Mouse (Mus musculus) forebrain, embryonic 13.5 days (tissue): ENCODE measurements at regions not wholly inside any gene's neighbourhood (a gene's known extent, or its start where the extent isn't known, plus 50 kb on each side); places are given as distances from the start of the nearest gene placed in this dataset.

ENCODE experiments used
- ATAC-seq: fragments of 200-750 bp; cut with Nextera tagmentation; 2 replicates; pipeline ENCODE4 v1.8.0; 2017
- H3K27ac ChIP-seq: fragments of 300-500 bp; sonication (generic); 2 replicates; pipeline ENCODE4 v1.5.1; 2015; ENCODE audit warnings: inconsistent platforms, mild to moderate bottlenecking, moderate library complexity
- H3K27me3 ChIP-seq: fragments of 300-500 bp; sonication (generic); 2 replicates; pipeline ENCODE4 v1.6.1; 2015; ENCODE audit warnings: mild to moderate bottlenecking, inconsistent platforms
- H3K36me3 ChIP-seq: fragments of 300-500 bp; sonication (generic); 2 replicates; pipeline ENCODE4 v1.6.1; 2015; ENCODE audit warnings: mild to moderate bottlenecking, inconsistent platforms; ENCODE audit not compliant: poor library complexity, severe bottlenecking
- H3K4me1 ChIP-seq: fragments of 300-500 bp; sonication (generic); 2 replicates; pipeline ENCODE4 v1.6.1; 2015; ENCODE audit warnings: inconsistent platforms
- H3K4me2 ChIP-seq: fragments of 300-500 bp; sonication (generic); 2 replicates; pipeline ENCODE4 v1.6.1; 2015; ENCODE audit warnings: inconsistent platforms, mild to moderate bottlenecking, moderate library complexity
- H3K4me3 ChIP-seq: fragments of 300-500 bp; sonication (generic); 2 replicates; pipeline ENCODE4 v1.5.1; 2015; ENCODE audit warnings: mild to moderate bottlenecking, inconsistent platforms
- H3K9ac ChIP-seq: fragments of 300-500 bp; sonication (generic); 2 replicates; pipeline ENCODE4 v1.6.1; 2015; ENCODE audit warnings: mild to moderate bottlenecking, inconsistent platforms
- H3K9me3 ChIP-seq: fragments of 300-500 bp; sonication (generic); replicated peaks from 2 replicates; pipeline ENCODE4 v1.6.1; 2016; ENCODE audit warnings: inconsistent platforms
- WGBS: fragments of 180-500 bp; shearing (Covaris S2); methylation state at CpG from one replicate; pipeline ENCODE4 v1.1.7; 2015; 5-methylcytosine and 5-hydroxymethylcytosine counted together

GRCm38 (mm10) chr2:75418689-75419088 is 240.4 kb upstream of the Hnrnpa3 start:
- 86% methylated on average over 2 of the region's 2 CpGs for WGBS
- Histone ChIP-seq H3K36me3 (no peaks in the 10 kb centered on the region), H3K4me2 (no peak overlapping the region), H3K27ac (no peak overlapping the region), H3K27me3 (no peaks in the 10 kb centered on the region), H3K4me3 (no peak overlapping the region), H3K9me3 (no peaks in the 10 kb centered on the region), H3K4me1 (peaks cover 13% of the 10 kb centered on the region), H3K9ac (no peak overlapping the region)
- no peak for ATAC-seq

GRCm38 (mm10) chr2:75419142-75419541 is 239.9 kb upstream of the Hnrnpa3 start:
- ATAC-seq = no peak
- Histone ChIP-seq H3K27me3 (no peaks in the 10 kb centered on the region), H3K27ac (no peak overlapping the region), H3K9me3 (no peaks in the 10 kb centered on the region), H3K4me2 (no peak overlapping the region), H3K4me3 (no peak overlapping the region), H3K9ac (no peak overlapping the region), H3K36me3 (no peaks in the 10 kb centered on the region), H3K4me1 (peaks cover 18% of the 10 kb centered on the region)
- WGBS = 94% methylated on average over 1 of the region's 1 CpGs

GRCm38 (mm10) chr2:75422798-75423685 is 236.0 kb upstream of the Hnrnpa3 start:
- H3K27me3 ChIP-seq = no peaks in the 10 kb centered on the region
- H3K27ac ChIP-seq = peak overlapping the region; percentile 76
- no peak overlapping the region for H3K4me3 ChIP-seq
- H3K36me3 ChIP-seq = no peaks in the 10 kb centered on the region
- peak overlapping the region; percentile 49 for H3K4me2 ChIP-seq
- ATAC-seq = peak; percentile 81
- H3K4me1 ChIP-seq = peaks cover 36% of the 10 kb centered on the region
- WGBS = 33% methylated on average over 20 of the region's 20 CpGs
- no peak overlapping the region for H3K9ac ChIP-seq
- no peaks in the 10 kb centered on the region for H3K9me3 ChIP-seq

GRCm38 (mm10) chr2:75423872-75424271 is 235.2 kb upstream of the Hnrnpa3 start:
- no peak overlapping the region for H3K9ac ChIP-seq
- 19% methylated on average over 5 of the region's 5 CpGs for WGBS
- peak overlapping the region; percentile 76 for H3K27ac ChIP-seq
- ATAC-seq = peak; percentile 75
- no peaks in the 10 kb centered on the region for H3K36me3 ChIP-seq
- H3K9me3 ChIP-seq = no peaks in the 10 kb centered on the region
- no peaks in the 10 kb centered on the region for H3K27me3 ChIP-seq
- H3K4me1 ChIP-seq = peaks cover 36% of the 10 kb centered on the region
- no peak overlapping the region for H3K4me3 ChIP-seq
- H3K4me2 ChIP-seq = peak overlapping the region; percentile 49

GRCm38 (mm10) chr2:75424363-75424762 is 234.7 kb upstream of the Hnrnpa3 start:
- no peak for ATAC-seq
- H3K27me3 ChIP-seq = no peaks in the 10 kb centered on the region
- no peaks in the 10 kb centered on the region for H3K9me3 ChIP-seq
- H3K4me1 ChIP-seq = peaks cover 36% of the 10 kb centered on the region
- H3K36me3 ChIP-seq = no peaks in the 10 kb centered on the region
- H3K9ac ChIP-seq = no peak overlapping the region
- peak overlapping the region; percentile 49 for H3K4me2 ChIP-seq
- 8% methylated on average over 7 of the region's 7 CpGs for WGBS
- peak overlapping the region; percentile 78 for H3K27ac ChIP-seq
- no peak overlapping the region for H3K4me3 ChIP-seq

- Histone ChIP-seq H3K27me3 (no peaks in the 10 kb centered on the region), H3K4me2 (peak overlapping the region; percentile 13), H3K9ac (no peak overlapping the region), H3K4me1 (peaks cover 36% of the 10 kb centered on the region), H3K27ac (peak overlapping the region; percentile 78), H3K36me3 (no peaks in the 10 kb centered on the region), H3K9me3 (no peaks in the 10 kb centered on the region), H3K4me3 (no peak overlapping the region)
- WGBS = 59% methylated on average over 14 of the region's 14 CpGs
- ATAC-seq = no peak
Measured at GRCm38 (mm10) chr2:75424911-75425310, 234.2 kb upstream of the Hnrnpa3 start.

- Histone ChIP-seq H3K4me2 (peak overlapping the region; percentile 13), H3K27me3 (no peaks in the 10 kb centered on the region), H3K4me3 (no peak overlapping the region), H3K9ac (no peak overlapping the region; the same call in 1 of the 2 replicates), H3K4me1 (peaks cover 36% of the 10 kb centered on the region), H3K9me3 (no peaks in the 10 kb centered on the region), H3K27ac (peak overlapping the region; percentile 78), H3K36me3 (no peaks in the 10 kb centered on the region)
- peak; percentile 55 for ATAC-seq
- 12% methylated on average over 7 of the region's 7 CpGs for WGBS
Measured at GRCm38 (mm10) chr2:75425384-75425783, 233.7 kb upstream of the Hnrnpa3 start.

GRCm38 (mm10) chr2:75425791-75426190 is 233.3 kb upstream of the Hnrnpa3 start:
- Histone ChIP-seq H3K27ac (peak overlapping the region; percentile 78), H3K4me3 (no peak overlapping the region), H3K4me1 (peaks cover 36% of the 10 kb centered on the region), H3K27me3 (no peaks in the 10 kb centered on the region), H3K36me3 (no peaks in the 10 kb centered on the region), H3K4me2 (peak overlapping the region; percentile 13; the same call in 1 of the 2 replicates), H3K9ac (no peak overlapping the region), H3K9me3 (no peaks in the 10 kb centered on the region)
- WGBS = 44% methylated on average over 9 of the region's 9 CpGs
- ATAC-seq = no peak

GRCm38 (mm10) chr2:75427936-75428458 is 231.1 kb upstream of the Hnrnpa3 start:
- 97% methylated on average over 4 of the region's 4 CpGs for WGBS
- H3K9me3 ChIP-seq = no peaks in the 10 kb centered on the region
- H3K27me3 ChIP-seq = no peaks in the 10 kb centered on the region
- H3K9ac ChIP-seq = no peak overlapping the region
- H3K4me3 ChIP-seq = no peak overlapping the region
- no peak for ATAC-seq
- H3K36me3 ChIP-seq = no peaks in the 10 kb centered on the region
- H3K27ac ChIP-seq = no peak overlapping the region
- H3K4me1 ChIP-seq = peaks cover 30% of the 10 kb centered on the region
- no peak overlapping the region for H3K4me2 ChIP-seq

- H3K4me2 ChIP-seq = no peak overlapping the region
- no peaks in the 10 kb centered on the region for H3K9me3 ChIP-seq
- no peak overlapping the region for H3K9ac ChIP-seq
- no peak for ATAC-seq
- peaks cover 7% of the 10 kb centered on the region for H3K4me1 ChIP-seq
- H3K36me3 ChIP-seq = no peaks in the 10 kb centered on the region
- H3K27ac ChIP-seq = no peak overlapping the region
- H3K4me3 ChIP-seq = no peak overlapping the region
- no peaks in the 10 kb centered on the region for H3K27me3 ChIP-seq
- WGBS = 95% methylated on average over 4 of the region's 4 CpGs
Measured at GRCm38 (mm10) chr2:75430161-75430940, 228.7 kb upstream of the Hnrnpa3 start.

- H3K9me3 ChIP-seq = no peaks in the 10 kb centered on the region
- H3K4me3 ChIP-seq = no peak overlapping the region
- ATAC-seq = no peak
- H3K9ac ChIP-seq = no peak overlapping the region
- H3K4me2 ChIP-seq = no peak overlapping the region
- no peaks in the 10 kb centered on the region for H3K27me3 ChIP-seq
- H3K4me1 ChIP-seq = 0 out of 2 replicates have a peak, but pooled peaks cover 5% of the 10 kb centered on the region
- no peak overlapping the region for H3K27ac ChIP-seq
- WGBS = 85% methylated on average over 6 of the region's 6 CpGs
- no peaks in the 10 kb centered on the region for H3K36me3 ChIP-seq
Measured at GRCm38 (mm10) chr2:75431981-75432380, 227.1 kb upstream of the Hnrnpa3 start.

- ATAC-seq = no peak
- Histone ChIP-seq H3K9ac (no peak overlapping the region), H3K9me3 (no peaks in the 10 kb centered on the region), H3K27me3 (no peaks in the 10 kb centered on the region), H3K36me3 (no peaks in the 10 kb centered on the region), H3K27ac (no peak overlapping the region), H3K4me2 (no peak overlapping the region), H3K4me1 (0 out of 2 replicates have a peak, but pooled peaks cover 5% of the 10 kb centered on the region), H3K4me3 (no peak overlapping the region)
- WGBS = 91% methylated on average over 17 of the region's 17 CpGs
Measured at GRCm38 (mm10) chr2:75434521-75434920, 224.5 kb upstream of the Hnrnpa3 start.
